Mouse (Mus musculus) liver, embryonic 12.5 days (tissue): ENCODE data around the gene Gar1. TPM values are rescaled to one million over a fixed set of nuclear protein-coding genes. Genes with fewer than 3 reads are reported as not detected.

Source experiments
- ATAC-seq: fragments of 200-750 bp; cut with Nextera tagmentation; 2 replicates; pipeline ENCODE4 v1.8.0; 2017; ENCODE audit warnings: moderate number of reproducible peaks, mild to moderate bottlenecking, moderate library complexity
- H3K27ac ChIP-seq: fragments of 300-500 bp; sonication (generic); 2 replicates; pipeline ENCODE4 v1.5.1; 2016; ENCODE audit warnings: mild to moderate bottlenecking
- H3K27me3 ChIP-seq: fragments of 300-500 bp; sonication (generic); replicated peaks from 2 replicates; pipeline ENCODE4 v1.6.1; 2016; ENCODE audit warnings: mild to moderate bottlenecking, moderate library complexity
- H3K36me3 ChIP-seq: fragments of 300-500 bp; sonication (generic); 2 replicates; pipeline ENCODE4 v1.6.1; 2016; ENCODE audit warnings: mild to moderate bottlenecking, moderate library complexity
- H3K4me1 ChIP-seq: fragments of 300-500 bp; sonication (generic); 2 replicates; pipeline ENCODE4 v1.6.1; 2016
- H3K4me2 ChIP-seq: fragments of 300-500 bp; sonication (generic); 2 replicates; pipeline ENCODE4 v1.6.1; 2016; ENCODE audit warnings: mild to moderate bottlenecking, moderate library complexity
- H3K4me3 ChIP-seq: fragments of 300-500 bp; sonication (generic); 2 replicates; pipeline ENCODE4 v1.5.1; 2016; ENCODE audit warnings: mild to moderate bottlenecking, moderate library complexity
- H3K9ac ChIP-seq: fragments of 300-500 bp; sonication (generic); 2 replicates; pipeline ENCODE4 v1.6.1; 2016; ENCODE audit warnings: mild to moderate bottlenecking, moderate library complexity
- H3K9me3 ChIP-seq: fragments of 300-500 bp; sonication (generic); replicated peaks from 2 replicates; pipeline ENCODE4 v1.6.1; 2016; ENCODE audit warnings: mild to moderate bottlenecking, moderate library complexity
- WGBS: fragments of 180-500 bp; shearing (Covaris S2); methylation state at CpG from one replicate; pipeline ENCODE4 v1.1.7; 2016; ENCODE audit not compliant: insufficient replicate concordance; 5-methylcytosine and 5-hydroxymethylcytosine counted together
- polyA plus RNA-seq: library from polyadenylated mRNA; unstranded; fragments of >200 nt; fragmentation: Nextera tagmentation; extraction: Ambion mirVana; gene quantifications from 2 replicates; pipeline ENCODE4 v1.2.1, GENCODE M21; 2016

Gene Gar1
- 125 and 131 TPM in 2 replicates for polyA plus RNA-seq

GRCm38 (mm10) chr3:129831035-129831568 lies at the start of gene Gar1:
Gene Gar1, minus strand, starts transcription at chr3:129831396.
- ATAC-seq: peak; percentile 87
- H3K9ac ChIP-seq: peak within 1 kb of the TSS; percentile 78
- H3K27ac ChIP-seq: peak within 1 kb of the TSS; percentile 88
- H3K4me1 ChIP-seq: peaks cover 33% of the 10 kb centered on the region
- peak within 1 kb of the TSS; percentile 86 for H3K4me2 ChIP-seq
- peaks cover 29% of the 10 kb centered on the region for H3K36me3 ChIP-seq
- no peaks in the 10 kb centered on the region for H3K9me3 ChIP-seq
- under 1% methylated on average over 60 of the region's 60 CpGs for WGBS
- peak within 1 kb of the TSS; percentile 82 for H3K4me3 ChIP-seq
- peaks cover 13% of the 10 kb centered on the region; the same call in 1 of the 2 replicates for H3K27me3 ChIP-seq

DNA sequence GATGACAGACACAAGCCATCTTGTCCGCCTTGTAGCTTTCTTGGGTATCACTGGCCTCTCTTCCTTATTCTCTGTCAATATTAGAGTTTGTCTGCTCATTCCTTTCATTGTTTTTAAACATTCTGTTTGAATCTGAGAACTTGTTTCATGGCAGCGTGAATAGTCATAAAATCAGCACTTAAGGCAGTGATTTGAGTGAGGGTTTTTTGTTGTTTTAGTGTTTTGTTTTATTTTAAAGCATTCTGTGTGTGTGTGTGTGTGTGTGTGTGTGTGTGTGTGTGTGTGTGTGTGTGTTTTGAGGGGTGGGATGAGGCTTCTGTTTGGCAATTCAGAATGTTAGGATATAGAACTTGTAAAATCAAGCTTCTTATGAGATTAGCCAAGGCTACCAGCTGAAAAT lies 48.7 kb upstream of the Gar1 start:
- Histone ChIP-seq H3K4me3 (peak overlapping the region; percentile 88), H3K27ac (peak overlapping the region; percentile 31), H3K4me2 (peak overlapping the region; percentile 97), H3K4me1 (peaks cover 71% of the 10 kb centered on the region), H3K9me3 (no peaks in the 10 kb centered on the region), H3K27me3 (peaks cover 5% of the 10 kb centered on the region), H3K9ac (peak overlapping the region; percentile 89), H3K36me3 (no peaks in the 10 kb centered on the region)
- ATAC-seq: no peak
- WGBS: 68% methylated on average over 2 of the region's 2 CpGs

- no peaks in the 10 kb centered on the region for H3K9me3 ChIP-seq
- 0 out of 2 replicates have a peak, but pooled peaks cover 3% of the 10 kb centered on the region for H3K36me3 ChIP-seq
- H3K4me1 ChIP-seq: peaks cover 64% of the 10 kb centered on the region
- H3K4me3 ChIP-seq: peak overlapping the region; percentile 88
- peaks cover 5% of the 10 kb centered on the region for H3K27me3 ChIP-seq
- peak overlapping the region; percentile 84 for H3K27ac ChIP-seq
- peak overlapping the region; percentile 89 for H3K9ac ChIP-seq
- ATAC-seq: peak; percentile 36
- H3K4me2 ChIP-seq: peak overlapping the region; percentile 97
- WGBS: 1% methylated on average over 20 of the region's 25 CpGs
These were observed 48.0 kb upstream of the Gar1 start for GRCm38 (mm10) chr3:129879131-129879757.

- ATAC-seq: peak; percentile 79
- Histone ChIP-seq H3K4me2 (peak within 1 kb of the TSS; percentile 97), H3K4me1 (peaks cover 57% of the 10 kb centered on the region), H3K4me3 (peak within 1 kb of the TSS; percentile 88), H3K27ac (peak within 1 kb of the TSS; percentile 84), H3K9ac (peak within 1 kb of the TSS; percentile 89), H3K27me3 (peaks cover 5% of the 10 kb centered on the region), H3K36me3 (0 out of 2 replicates have a peak, but pooled peaks cover 3% of the 10 kb centered on the region), H3K9me3 (no peaks in the 10 kb centered on the region)
- under 1% methylated on average over 54 of the region's 66 CpGs for WGBS
These were observed 47.3 kb upstream of the Gar1 start, which contains the start of gene Pla2g12a for GRCm38 (mm10) chr3:129878405-129879021. Gene Pla2g12a, plus strand, starts transcription at chr3:129878606.

DNA sequence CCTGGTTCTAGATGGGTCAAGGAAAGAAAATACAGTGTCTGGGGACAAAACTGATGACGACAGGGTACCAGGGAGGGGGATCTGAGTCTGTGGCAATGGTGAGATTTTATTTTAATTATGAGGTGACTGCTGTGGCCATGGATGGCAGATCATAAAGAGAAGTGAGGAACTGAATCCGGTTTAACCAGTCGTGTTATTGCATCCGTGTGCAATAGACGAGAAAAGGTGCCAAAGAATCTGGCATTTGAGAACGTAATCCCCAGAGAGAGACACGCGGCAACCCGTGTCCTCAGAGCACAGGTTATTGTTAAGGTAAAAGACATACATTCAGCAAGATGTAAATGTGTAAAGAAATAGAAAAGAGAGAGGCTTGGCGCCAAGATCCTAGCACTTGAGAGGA lies 46.1 kb upstream of the Gar1 start:
- peaks cover 5% of the 10 kb centered on the region for H3K27me3 ChIP-seq
- H3K9me3 ChIP-seq: no peaks in the 10 kb centered on the region
- H3K4me3 ChIP-seq: no peak overlapping the region
- WGBS: 86% methylated on average over 10 of the region's 10 CpGs
- H3K4me1 ChIP-seq: peaks cover 45% of the 10 kb centered on the region
- H3K9ac ChIP-seq: no peak overlapping the region
- 0 out of 2 replicates have a peak, but pooled peaks cover 3% of the 10 kb centered on the region for H3K36me3 ChIP-seq
- no peak for ATAC-seq
- H3K27ac ChIP-seq: no peak overlapping the region
- H3K4me2 ChIP-seq: no peak overlapping the region

DNA sequence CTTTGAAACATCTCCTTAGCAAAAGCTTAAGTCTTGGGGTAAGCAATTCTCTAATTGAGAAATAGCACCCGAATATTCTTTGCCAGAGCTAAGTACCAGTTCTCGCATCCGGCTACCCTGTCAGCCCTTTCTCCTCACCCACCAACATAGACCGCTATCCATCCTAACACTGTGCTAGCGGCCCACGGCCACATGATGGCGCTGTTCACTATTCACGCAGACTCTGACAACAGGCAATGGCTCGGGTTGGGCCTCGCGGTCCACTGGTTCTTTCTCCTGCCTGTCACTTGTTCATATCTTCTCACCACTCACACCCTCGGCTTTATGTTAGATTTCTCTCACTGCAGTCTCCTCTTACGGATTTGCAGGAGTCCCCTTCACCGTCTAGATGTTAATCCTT lies 32.5 kb upstream of the Gar1 start:
- 0 out of 2 replicates have a peak, but pooled peaks have one; percentile 52 for ATAC-seq
- 45% methylated on average over 14 of the region's 14 CpGs for WGBS
- Histone ChIP-seq H3K4me2 (no peak overlapping the region), H3K9ac (no peak overlapping the region), H3K4me1 (no peaks in the 10 kb centered on the region), H3K36me3 (peaks cover 15% of the 10 kb centered on the region), H3K9me3 (peaks cover 5% of the 10 kb centered on the region; the same call in 1 of the 2 replicates), H3K27me3 (no peaks in the 10 kb centered on the region), H3K4me3 (no peak overlapping the region), H3K27ac (no peak overlapping the region)

DNA sequence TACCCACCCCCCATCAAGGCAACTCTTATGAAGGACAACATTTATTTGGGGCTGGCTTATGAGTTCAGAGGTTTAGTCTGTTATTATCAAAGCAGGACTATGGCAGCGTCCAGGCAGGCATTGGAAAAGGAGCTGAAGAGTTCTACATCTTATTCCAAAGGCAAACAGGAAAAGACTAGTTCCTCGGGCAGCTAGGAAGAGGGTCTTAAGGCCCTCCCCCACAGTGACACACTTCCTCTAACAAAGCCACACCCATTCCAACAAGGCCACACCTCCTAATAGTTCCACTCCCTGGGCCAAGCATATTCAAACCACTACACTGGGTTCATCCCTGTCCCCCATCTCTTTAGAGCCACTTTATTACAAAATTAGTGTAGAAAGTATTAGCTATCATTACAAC lies 31.4 kb upstream of the Gar1 start:
- H3K27me3 ChIP-seq: no peaks in the 10 kb centered on the region
- no peak for ATAC-seq
- 51% methylated on average over 2 of the region's 2 CpGs for WGBS
- H3K4me2 ChIP-seq: no peak overlapping the region
- no peak overlapping the region for H3K9ac ChIP-seq
- peaks cover 25% of the 10 kb centered on the region for H3K36me3 ChIP-seq
- no peaks in the 10 kb centered on the region for H3K4me1 ChIP-seq
- peaks cover 5% of the 10 kb centered on the region for H3K9me3 ChIP-seq
- no peak overlapping the region for H3K4me3 ChIP-seq
- no peak overlapping the region for H3K27ac ChIP-seq

GRCm38 (mm10) chr3:129846846-129847245 lies 15.7 kb upstream of the Gar1 start:
- ATAC-seq: no peak
- WGBS: 69% methylated on average over 7 of the region's 7 CpGs
- no peaks in the 10 kb centered on the region for H3K9me3 ChIP-seq
- H3K27ac ChIP-seq: no peak overlapping the region
- H3K9ac ChIP-seq: no peak overlapping the region
- no peaks in the 10 kb centered on the region for H3K4me1 ChIP-seq
- H3K4me2 ChIP-seq: no peak overlapping the region
- no peak overlapping the region for H3K4me3 ChIP-seq
- no peaks in the 10 kb centered on the region for H3K36me3 ChIP-seq
- H3K27me3 ChIP-seq: no peaks in the 10 kb centered on the region

DNA sequence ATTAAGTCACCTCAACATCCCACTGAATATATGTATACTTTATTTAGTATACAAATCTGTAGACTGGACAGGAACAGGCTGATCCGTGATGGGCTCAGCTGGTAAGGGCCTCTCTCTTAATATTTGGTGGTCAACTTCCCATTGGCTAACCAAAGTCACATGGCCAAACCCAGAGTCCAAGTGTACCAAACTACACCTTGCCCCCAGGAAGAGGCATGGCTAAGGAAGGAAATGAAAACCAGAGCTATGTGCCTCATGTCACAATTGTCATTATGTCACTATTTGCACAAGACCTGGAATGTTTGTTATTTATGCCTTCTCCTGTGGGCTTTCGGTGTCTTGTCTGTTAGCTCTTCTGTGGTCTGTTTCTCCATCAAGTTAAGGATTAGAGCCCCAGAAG lies 14.7 kb upstream of the Gar1 start:
- Histone ChIP-seq H3K27ac (no peak overlapping the region), H3K4me2 (no peak overlapping the region), H3K9ac (no peak overlapping the region)

GRCm38 (mm10) chr3:129838017-129838416 lies 6.8 kb upstream of the Gar1 start:
- Histone ChIP-seq H3K9ac (no peak overlapping the region), H3K27me3 (peaks cover 9% of the 10 kb centered on the region; the same call in 1 of the 2 replicates), H3K4me1 (peaks cover 5% of the 10 kb centered on the region; the same call in 1 of the 2 replicates), H3K4me2 (peak overlapping the region; percentile 33), H3K9me3 (no peaks in the 10 kb centered on the region), H3K27ac (no peak overlapping the region), H3K36me3 (no peaks in the 10 kb centered on the region), H3K4me3 (no peak overlapping the region)
- 53% methylated on average over 7 of the region's 7 CpGs for WGBS
- peak; percentile 43 for ATAC-seq

More for the DNA sequence above, 14.7 kb upstream of the Gar1 start:
- Histone ChIP-seq H3K36me3 (no peaks in the 10 kb centered on the region), H3K4me1 (no peaks in the 10 kb centered on the region), H3K4me3 (no peak overlapping the region), H3K27me3 (no peaks in the 10 kb centered on the region), H3K9me3 (no peaks in the 10 kb centered on the region)
- no peak for ATAC-seq
- 47% methylated on average over 2 of the region's 2 CpGs for WGBS

GRCm38 (mm10) chr3:129836965-129837364 lies 5.8 kb upstream of the Gar1 start:
- Histone ChIP-seq H3K4me1 (peaks cover 5% of the 10 kb centered on the region; the same call in 1 of the 2 replicates), H3K9me3 (no peaks in the 10 kb centered on the region), H3K27me3 (peaks cover 13% of the 10 kb centered on the region; the same call in 1 of the 2 replicates), H3K9ac (no peak overlapping the region), H3K27ac (no peak overlapping the region), H3K4me2 (peak overlapping the region; percentile 33; the same call in 1 of the 2 replicates), H3K4me3 (peak overlapping the region; percentile 21; the same call in 1 of the 2 replicates), H3K36me3 (no peaks in the 10 kb centered on the region)
- no peak for ATAC-seq
- WGBS: 61% methylated on average over 6 of the region's 6 CpGs
